Mouse (Mus musculus): ENCODE measurements around the gene Dync1i1.

The Dync1i1 gene

DNA sequence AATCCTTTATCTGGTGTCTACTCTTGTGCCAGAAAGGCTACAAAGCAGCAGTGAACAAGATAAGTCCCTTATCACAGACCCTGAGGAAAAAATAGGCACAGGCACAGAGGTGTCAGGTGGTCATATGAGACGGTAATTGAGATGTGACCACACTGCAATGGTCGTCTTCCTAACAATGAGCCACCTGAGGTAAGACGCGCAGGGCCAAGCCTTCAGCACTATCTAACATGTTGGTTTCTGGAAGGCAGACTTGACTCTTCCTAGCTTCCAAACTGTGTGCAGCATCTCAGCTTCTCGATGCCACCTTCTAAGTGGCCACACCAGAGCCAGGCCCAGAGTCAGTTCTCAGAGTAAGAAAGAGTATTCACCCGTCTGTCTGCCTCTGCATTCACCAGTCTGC lies 341.8 kb downstream of the Dync1i1 start:
- in situ Hi-C loops (cut with MboI): no loop called here

DNA sequence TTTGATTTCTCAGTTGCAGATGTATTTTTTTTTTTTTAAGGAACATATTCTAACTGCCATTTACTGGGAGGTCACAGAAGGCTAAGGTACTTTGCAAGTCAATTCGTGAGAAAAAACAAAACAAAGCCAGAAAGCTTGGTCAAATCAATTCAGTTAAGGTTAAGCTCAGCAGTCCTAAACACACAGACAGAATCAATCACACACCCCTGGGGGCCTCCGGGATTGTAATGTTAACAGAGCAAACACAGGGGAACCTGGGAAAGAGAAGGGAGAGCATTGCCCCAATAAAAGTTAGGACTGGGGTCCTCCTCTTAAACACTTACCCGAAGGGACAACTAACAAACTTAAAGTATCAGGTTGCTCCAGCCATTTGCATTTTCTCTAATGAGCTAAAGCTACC lies 344.6 kb downstream of the Dync1i1 start:
- in situ Hi-C loops (cut with MboI): no loop called here

GRCm38 (mm10) chr6:6071038-6071437 lies 345.6 kb downstream of the Dync1i1 start:
- in situ Hi-C loops (cut with MboI): no loop called here

- in situ Hi-C loops (cut with MboI): no loop called here
These were observed 350.6 kb downstream of the Dync1i1 start for GRCm38 (mm10) chr6:6075940-6076447.

DNA sequence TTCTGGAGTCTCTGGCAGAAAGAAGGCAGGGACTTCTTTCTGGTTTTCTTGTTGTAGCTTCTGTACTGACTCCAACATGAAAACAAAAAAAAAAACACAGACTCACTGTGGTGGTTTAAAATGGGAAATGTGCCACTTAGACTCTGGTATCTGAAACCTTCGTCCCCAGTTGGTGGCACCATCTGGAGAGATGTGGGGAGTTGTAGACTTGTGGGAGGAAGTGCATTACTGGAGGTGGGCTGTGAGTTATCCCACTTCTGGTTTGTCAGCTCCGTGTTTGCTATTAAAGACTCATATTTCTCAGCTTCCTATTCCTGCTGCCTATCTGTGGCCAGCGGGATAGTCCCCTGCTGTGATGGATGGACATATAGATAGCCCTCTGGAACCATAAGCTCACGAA lies 351.8 kb downstream of the Dync1i1 start:
- in situ Hi-C loops (cut with MboI): no loop called here

Measured in mature B cell (primary cell).